Mouse (Mus musculus) gastrocnemius, postnatal 36 days (tissue): ENCODE data around the gene Hk3. TPM values are rescaled to one million over a fixed set of nuclear protein-coding genes. Genes with fewer than 3 reads are reported as not detected.

Source experiments
- DNase-seq, 2 experiments: peaks; one replicate each; pipeline ENCODE4 v3.0.0; 2022
- intact Hi-C: fragments of 180-260 bp; cut with DNase I; formaldehyde crosslinking; loops from one replicate; pipeline ENCODE4 v1.15.1; 2025
- total RNA-seq, 2 experiments: library from RNA; stranded (reverse); gene quantifications; 2 replicates each; pipeline ENCODE4 v1.2.3; 2021

Gene Hk3
- total RNA-seq, 2 experiments from 2014 or later = 0.18 to 0.74 TPM

DNA sequence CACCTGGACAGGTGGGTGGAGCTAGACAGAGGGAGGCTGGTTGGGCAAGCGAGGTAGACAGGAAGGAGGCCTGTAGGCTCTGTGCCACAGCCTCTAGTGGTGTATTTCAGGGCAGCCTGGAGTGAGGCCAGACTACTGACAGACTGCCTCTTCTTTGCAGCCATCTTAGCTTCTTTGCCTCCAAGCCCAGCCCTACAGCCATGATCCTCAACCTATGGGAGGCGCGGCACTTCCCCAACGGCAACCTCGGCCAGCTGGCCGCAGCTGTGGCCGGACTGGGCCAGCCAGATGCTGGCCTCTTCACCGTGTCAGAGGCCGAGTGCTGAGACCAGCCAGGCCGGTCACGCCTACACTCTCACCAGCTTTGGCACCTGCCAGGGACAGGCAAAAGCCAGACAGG lies 16.5 kb downstream of the Hk3 start:
- no peak for DNase-seq

DNA sequence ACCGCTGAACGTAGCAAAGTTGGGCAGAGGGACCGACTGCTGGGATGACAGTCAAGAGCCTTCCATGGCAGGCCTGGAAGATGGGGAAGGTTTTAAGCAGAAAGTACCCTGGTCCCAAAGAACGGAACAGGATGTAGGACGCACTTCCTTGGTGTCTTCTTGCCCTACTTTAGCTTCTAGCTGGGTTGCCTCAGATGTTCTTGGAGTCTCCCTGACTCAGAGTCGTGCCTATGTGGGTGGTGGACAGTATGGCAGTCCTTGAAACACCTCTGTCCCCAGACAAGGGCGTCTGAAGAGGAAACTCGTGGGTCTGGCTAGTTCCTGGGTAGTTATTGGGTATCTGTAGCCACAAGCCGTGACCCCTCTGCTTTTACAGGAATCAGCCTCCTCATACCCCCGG lies 19.1 kb downstream of the Hk3 start:
- intact Hi-C loops = no loop called here

More for the DNA sequence above, 16.5 kb downstream of the Hk3 start:
- intact Hi-C loops = no loop called here

DNA sequence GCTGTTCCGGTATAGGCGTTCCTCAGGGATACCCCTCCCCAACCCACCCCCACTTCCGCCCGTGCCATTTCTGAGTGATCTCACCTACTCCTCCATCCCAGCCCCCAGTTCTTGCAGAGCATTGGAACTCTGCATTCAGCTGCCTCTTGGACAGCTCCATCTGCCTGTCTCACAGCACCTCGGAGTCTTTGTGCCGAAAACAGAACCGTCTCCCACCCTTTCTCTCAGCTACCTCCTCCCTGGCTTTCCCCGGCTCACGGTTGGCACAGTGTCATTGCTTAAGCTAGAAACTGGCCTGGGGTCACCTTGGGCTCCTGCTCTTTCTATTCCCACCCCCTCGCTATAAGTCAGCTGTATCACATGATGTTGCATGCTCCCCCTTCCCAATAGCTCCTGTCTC lies 20.8 kb downstream of the Hk3 start:
- no peak for DNase-seq
- intact Hi-C loops = no loop called here

More for the DNA sequence above, 19.1 kb downstream of the Hk3 start:
- DNase-seq = no peak

- intact Hi-C loops = no loop called here
- DNase-seq = no peak
Measured at GRCm38 (mm10) chr13:54997568-54997967, 23.6 kb downstream of the Hk3 start.

DNA sequence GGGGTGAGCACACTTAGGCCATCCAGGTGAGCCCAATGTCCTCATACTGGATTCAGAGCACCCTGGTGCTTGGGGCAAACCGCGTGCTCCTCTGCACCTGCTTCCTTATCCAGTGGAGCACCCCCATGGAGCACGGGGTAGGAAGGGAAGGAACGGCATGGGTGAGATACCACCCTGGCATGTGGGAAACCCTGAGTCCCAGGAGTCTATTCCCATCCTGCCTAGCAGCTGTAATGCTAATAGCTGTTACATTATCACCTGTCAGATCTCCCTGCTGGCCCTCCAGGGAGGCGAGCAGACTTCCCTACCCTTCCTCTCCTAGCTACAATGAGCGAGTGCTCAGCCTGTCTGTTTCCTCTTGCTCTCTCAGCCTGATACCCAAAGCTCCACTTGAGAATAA lies 26.0 kb downstream of the Hk3 start:
- intact Hi-C loops = no loop called here
- DNase-seq = no peak

DNA sequence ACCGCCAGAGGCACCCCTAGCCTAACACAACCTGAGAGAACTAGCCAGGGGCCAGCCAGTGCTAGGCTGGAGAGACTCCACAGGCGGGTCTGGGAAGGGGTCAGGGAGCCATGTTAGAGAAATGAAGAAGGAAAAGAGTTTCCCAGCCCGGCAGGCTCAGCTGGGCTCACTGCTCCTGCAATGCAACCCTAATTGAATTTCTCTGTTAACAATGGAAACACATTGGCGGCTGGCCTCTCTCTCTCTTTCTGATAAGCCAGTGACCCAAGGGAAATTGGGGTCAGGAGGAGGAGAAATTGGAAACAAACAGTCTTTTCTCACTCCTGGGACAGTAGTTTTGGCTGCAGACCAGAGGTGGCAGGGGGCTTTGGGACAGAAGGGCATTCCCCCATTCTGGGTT lies 26.6 kb downstream of the Hk3 start:
- intact Hi-C loops = no loop called here
- no peak for DNase-seq

GRCm38 (mm10) chr13:54992215-54992614 lies 29.0 kb downstream of the Hk3 start:
- intact Hi-C loops = no loop called here

GRCm38 (mm10) chr13:54988181-54988760 lies 32.9 kb downstream of the Hk3 start:
- DNase-seq = no peak
- intact Hi-C loops = no loop called here

More at GRCm38 (mm10) chr13:54992215-54992614, 29.0 kb downstream of the Hk3 start:
- no peak for DNase-seq

DNA sequence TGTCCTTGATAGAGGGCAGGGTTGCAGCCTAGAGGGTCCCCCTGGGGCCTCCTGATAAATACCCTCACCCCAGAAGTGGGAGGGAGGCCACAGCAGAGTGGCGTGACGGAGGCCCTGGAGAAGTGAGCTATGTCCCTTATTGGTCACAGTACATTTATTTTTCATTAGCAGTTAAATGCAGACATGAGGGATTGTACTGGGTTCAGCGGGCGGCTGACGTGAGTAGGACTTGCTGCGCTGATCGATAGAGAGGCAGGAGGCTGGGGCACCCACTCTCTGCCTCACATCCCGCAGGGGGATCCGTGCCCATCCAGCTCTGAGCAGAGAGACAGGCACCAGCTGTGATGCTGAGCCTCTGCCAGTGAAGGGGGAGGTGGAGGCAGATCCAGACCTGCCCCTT lies 33.8 kb downstream of the Hk3 start:
- DNase-seq = no peak
- intact Hi-C loops = no loop called here

DNA sequence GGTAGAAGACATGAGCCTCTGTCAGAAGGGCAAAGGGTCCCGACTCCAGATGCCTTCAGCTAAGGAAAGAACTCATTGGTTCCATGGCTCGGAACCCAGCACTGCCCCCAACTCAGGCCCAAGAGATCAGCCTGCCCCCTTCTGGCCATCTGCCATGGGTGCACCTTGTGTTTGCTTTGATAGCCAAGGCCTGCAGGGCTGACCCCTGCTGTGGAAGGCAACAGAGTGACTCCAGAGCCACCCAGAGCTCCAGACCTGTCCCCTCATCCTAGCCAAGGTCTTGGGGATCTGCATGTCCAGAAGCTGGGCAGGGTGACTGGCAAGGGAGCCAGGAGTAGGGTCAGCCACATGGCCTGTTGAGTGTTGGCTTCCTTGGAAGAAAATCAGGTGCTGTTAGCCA lies 37.6 kb downstream of the Hk3 start:
- intact Hi-C loops = no loop called here

DNA sequence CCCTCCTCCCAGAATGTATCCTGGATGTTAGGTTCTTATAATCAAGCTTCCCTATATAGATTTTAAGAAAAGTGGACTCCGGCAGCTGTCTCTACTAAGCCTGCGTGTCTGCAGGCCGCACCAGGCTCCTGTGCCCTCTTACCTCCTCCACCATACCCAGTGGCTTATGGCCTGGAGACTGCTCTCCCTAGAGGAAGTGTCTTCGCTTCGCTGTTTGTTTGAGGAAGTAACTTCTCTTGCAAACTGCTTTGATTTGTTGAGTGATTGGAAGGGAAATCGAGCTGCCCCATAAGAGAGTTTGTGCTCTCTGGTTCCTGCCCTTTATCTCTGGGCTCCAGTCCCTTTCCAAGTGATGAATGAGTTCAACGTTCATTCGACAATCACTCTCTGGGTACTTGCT lies 38.2 kb downstream of the Hk3 start:
- intact Hi-C loops = no loop called here
- no peak for DNase-seq

More for the DNA sequence above, 37.6 kb downstream of the Hk3 start:
- DNase-seq = no peak

- DNase-seq = no peak
- intact Hi-C loops = no loop called here
Measured at GRCm38 (mm10) chr13:54980957-54981356, 40.2 kb downstream of the Hk3 start.

DNA sequence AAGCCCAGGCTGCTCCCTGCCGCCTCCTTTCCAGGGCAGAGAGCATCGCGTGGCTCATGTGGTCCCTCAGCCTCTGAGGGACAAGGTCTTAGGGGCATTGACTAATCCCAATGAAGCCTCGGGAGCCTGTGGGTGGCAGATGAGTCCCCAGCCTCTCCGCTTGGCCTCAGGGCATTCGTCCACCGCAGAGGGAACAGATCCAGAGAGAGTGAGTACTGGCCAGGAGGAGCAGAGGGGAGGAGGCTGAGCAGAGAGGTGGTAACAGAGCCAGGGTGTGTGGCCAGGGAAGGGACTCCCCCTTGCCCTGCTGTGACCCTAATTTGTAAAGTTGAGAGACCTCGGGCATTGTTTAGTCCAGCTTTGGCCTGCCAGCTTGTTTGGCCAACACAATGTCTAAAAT lies 42.4 kb downstream of the Hk3 start:
- intact Hi-C loops = loop anchor here (10.0 kb wide), 1 partner anchor 104 kb away; no protein-coding TSS in a partner anchor
- no peak for DNase-seq

DNA sequence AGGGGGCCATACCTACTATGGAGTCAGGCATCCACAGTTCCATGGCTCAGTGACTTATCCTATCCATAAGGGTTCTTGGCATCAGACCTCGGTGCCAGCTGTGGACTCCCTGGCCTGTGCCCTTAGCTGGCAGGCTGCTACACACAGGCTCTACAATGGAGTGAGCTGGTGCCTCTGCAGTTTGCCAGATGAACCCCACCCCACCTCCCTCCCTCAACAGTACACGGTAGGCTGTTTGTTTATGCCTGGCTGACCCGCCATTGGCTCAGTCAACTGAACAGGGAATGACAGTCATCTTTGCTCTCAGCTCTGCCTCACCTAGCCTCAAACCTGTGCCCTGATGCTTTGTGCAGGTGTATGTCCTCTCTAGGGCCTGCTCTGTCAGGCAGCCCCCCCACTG lies 45.6 kb downstream of the Hk3 start:
- no peak for DNase-seq
- intact Hi-C loops = loop anchor here (10.0 kb wide), 1 partner anchor 101 kb away; no protein-coding TSS in a partner anchor

- DNase-seq = no peak
- intact Hi-C loops = loop anchor here (10.0 kb wide), 1 partner anchor 96 kb away; no protein-coding TSS in a partner anchor
Measured at GRCm38 (mm10) chr13:54970521-54971247, 50.5 kb downstream of the Hk3 start.

GRCm38 (mm10) chr13:54969513-54969912 lies 51.7 kb downstream of the Hk3 start:
- DNase-seq = no peak
- intact Hi-C loops = no loop called here

GRCm38 (mm10) chr13:54968636-54969035 lies 52.5 kb downstream of the Hk3 start:
- intact Hi-C loops = no loop called here
- no peak for DNase-seq

DNA sequence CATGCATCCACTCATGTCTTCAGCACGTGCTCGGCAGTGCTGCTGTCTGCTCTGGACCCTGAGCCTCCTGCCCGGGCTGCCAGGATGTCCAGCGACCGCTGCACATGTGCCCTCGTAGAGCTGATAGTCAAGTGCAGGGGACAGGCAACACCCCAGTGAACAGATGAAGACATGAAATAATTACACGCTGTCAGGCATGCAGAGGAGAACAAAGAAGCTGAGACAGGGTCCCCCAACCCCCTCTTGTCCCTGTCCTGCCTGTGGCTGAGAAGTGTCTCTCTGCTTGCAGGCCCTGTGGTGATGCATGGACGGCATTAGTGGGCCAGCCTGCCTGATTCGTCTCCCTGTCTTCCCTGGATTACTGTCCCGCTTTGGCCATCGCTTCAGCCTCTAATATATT lies 53.7 kb downstream of the Hk3 start:
- no peak for DNase-seq

GRCm38 (mm10) chr13:54965256-54965655 lies 55.9 kb downstream of the Hk3 start:
- intact Hi-C loops = no loop called here
- no peak for DNase-seq

More for the DNA sequence above, 53.7 kb downstream of the Hk3 start:
- intact Hi-C loops = no loop called here

DNA sequence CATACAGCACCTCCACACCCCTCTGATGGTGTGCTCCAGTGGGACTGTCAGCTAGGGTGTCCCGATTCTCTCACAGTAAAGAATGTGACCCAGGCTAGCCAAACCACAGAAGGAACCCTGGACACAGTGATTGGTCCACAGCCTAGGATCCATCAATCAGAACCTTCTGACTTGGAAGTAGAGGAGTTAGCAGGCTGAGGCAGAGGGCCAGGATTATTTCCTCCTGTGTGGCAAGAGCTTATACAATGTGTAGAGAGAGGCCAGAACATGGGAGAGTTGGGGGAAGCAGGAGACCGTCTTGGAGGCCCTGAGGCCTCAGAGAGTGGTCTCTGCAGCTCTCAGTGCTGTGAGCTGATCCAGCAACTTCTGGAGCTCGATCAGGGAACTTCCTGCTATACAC lies 60.7 kb downstream of the Hk3 start:
- intact Hi-C loops = no loop called here
- no peak for DNase-seq

DNA sequence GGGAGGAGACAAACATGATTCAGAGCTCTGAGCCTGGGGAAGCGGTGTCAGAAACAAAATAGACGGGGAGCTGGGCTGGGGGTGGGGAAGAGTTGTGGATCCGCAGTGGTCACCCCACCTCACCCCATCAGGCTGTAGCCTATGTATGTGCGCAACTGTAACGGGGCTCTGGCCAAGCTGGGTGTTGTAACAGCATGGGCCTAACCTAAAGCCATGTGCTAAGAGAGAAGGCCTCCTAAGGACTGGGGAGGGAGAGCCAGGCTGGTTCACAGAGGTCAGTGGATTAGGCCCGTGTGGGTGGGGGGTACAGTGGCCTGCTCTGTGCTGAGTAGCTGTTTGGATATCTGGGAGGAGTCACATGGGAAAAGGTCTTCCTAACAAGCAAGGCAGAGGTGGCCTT lies 61.3 kb downstream of the Hk3 start:
- DNase-seq = no peak
- intact Hi-C loops = loop anchor here (5.0 kb wide), 1 partner anchor 163 kb away; no protein-coding TSS in a partner anchor
